Mouse (Mus musculus) lung, postnatal 36 days (tissue): ENCODE measurements at regions not wholly inside any gene's neighbourhood (a gene's known extent, or its start where the extent isn't known, plus 50 kb on each side); places are given as distances from the start of the nearest gene placed in this dataset.
"Not testable (repeated sequence)": the region's sequence is repeated elsewhere in the genome, so short reads cannot be mapped to it uniquely, and the experiment has no call there.

ENCODE experiments used
- DNase-seq: peaks from one replicate; pipeline ENCODE4 v3.0.0; 2022; ENCODE audit warnings: mixed read lengths

DNA sequence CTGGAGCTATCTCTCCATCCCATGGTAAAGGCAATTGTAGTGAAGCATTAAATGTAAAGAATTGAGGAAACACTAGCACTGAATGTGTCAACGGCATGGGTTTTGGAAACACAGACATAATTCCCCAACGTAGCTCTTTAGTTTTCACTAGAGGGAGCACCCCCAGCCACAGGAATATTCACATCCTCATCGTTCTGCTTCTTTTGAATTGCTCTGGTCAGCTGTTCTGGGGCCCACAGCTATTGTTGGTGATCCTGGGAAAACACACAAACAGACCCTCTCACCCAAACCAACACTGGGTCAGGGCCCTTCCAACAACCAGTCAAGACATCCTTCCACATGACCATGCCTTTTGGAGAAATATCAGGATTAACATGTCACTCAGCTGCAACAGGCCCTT is 119.7 kb downstream of the Impg2 start:
- not testable (repeated sequence) for DNase-seq

GRCm38 (mm10) chr16:56349415-56349814 is 128.3 kb upstream of the Abi3bp start:
- DNase-seq, result peak; percentile 23

DNA sequence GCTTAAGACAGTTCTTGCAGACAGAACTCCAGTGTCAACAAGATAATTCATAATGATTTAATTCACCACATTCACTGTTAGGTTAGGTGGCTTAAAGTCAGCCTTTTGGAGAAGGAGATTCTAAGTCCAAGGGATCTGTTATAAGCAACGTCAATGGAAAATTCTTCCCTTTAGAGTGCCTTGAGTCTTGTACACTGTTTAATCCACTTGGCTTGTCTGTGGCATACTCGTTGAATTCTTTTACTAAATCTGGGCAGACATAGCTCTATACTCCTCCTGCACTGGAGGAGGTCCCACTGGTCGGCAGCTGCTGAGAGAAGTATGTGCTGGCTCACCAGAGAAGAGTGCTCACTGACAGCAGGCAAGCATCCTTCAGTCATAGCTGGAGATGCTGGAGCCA is 124.8 kb upstream of the Abi3bp start:
- no peak for DNase-seq

DNA sequence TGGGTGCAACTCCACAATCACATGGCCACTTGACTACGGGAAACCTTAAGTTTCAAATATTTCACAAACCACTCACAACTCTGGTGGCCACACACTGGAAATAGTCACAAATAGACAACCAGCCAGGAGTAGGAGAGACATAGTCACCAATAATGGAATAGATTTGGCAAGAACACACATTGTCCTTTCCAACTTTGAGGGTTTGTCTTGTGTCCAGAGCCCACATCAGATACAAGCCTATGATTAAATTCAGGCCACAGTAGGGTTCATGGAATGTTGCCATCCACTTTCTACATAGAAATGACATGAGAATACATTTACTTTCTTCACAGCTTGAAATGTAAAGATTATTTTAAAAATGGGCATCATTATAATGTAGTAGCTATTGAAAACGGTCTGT is 118.6 kb upstream of the Abi3bp start:
- peak; percentile 7 for DNase-seq

DNA sequence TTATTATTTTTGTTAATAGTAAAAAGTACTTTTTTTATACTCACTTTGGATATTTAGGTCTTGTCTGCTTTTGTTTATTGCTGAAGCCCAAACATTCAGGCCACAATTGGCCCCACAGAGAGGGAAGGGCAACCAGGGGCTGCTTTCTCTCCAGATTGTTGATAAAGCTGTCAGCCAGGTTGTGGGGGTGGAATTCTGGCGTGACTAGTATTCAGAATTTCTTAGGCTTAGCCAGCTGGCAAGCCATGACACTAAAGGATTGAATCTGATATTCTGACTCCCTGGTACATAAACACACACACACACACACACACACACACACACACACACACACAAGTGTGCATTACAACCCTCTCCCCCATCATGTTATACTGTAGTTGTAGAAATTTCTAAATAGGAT is 116.7 kb upstream of the Abi3bp start:
- peak; percentile 30 for DNase-seq

- DNase-seq, result no peak
Observed at GRCm38 (mm10) chr16:56378356-56378755, 99.3 kb upstream of the Abi3bp start.

GRCm38 (mm10) chr16:56380680-56381079 is 97.0 kb upstream of the Abi3bp start:
- DNase-seq, result no peak

DNA sequence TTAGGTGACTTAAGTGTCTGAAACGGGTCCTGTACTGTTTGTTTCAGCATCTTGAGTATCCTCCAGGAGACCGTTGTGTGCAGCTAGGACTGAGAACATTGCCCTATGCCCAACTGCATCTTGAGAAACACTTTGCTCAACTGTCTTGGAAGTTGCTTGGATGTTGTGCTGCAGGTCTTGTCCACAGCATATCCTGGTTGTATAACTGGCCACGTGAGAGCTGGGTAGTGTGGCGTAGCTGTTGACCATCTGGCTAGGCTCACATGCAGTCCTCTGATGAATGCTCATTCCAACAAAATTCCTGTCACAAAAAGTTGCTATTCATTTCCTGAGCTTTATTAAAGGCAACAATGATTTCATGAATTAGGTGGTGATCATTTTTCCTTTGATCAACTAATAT is 91.1 kb upstream of the Abi3bp start:
- peak; percentile 6 for DNase-seq

GRCm38 (mm10) chr16:56392843-56393242 is 84.8 kb upstream of the Abi3bp start:
- DNase-seq, result no peak

GRCm38 (mm10) chr16:56396586-56396985 is 81.1 kb upstream of the Abi3bp start:
- DNase-seq, result peak; percentile 20

- no peak for DNase-seq
Observed at GRCm38 (mm10) chr16:56399541-56399940, 78.1 kb upstream of the Abi3bp start.

DNA sequence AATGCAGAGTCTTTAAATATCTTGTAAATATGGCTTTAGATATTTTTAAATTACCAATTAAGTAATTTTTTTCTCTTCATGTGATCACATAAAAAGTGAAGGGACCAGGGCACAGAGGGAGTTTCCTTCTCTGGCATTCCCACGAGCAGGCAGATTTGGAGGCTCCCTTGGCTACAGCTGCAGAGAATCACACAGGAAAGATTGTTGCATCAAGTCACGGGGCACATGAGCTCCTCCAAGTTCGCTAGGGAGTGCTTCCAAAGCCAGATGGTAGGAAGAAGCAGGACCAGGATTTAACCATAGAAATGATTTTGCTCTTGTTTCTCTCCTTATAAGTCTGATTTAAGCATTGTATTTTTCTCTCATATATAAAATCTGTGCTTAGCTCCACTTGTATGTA is 53.9 kb upstream of the Abi3bp start:
- DNase-seq, result peak; percentile 21
